Mouse (Mus musculus) left cerebral cortex, adult 2 months (tissue): Measurements from ENCODE around the gene Eipr1. TPM values are rescaled to one million over a fixed set of nuclear protein-coding genes. Genes with fewer than 3 reads are reported as not detected.

Experiments used
- DNase-seq, 2 experiments: peaks; one replicate each; pipeline ENCODE4 v3.0.0; 2021 to 2022; ENCODE audit warnings: low spot score in 2 of 2, mixed read lengths in 1 of 2; ENCODE audit errors: extremely low spot score in 1 of 2
- H3K27ac ChIP-seq: fragments of 200-600 bp; 2 replicates; pipeline ENCODE4 v1.8.1; 2022
- H3K4me3 ChIP-seq: fragments of 200-600 bp; 2 replicates; pipeline ENCODE4 v1.8.1; 2022
- CTCF ChIP-seq: fragments of 200-600 bp; IDR thresholded peaks from 2 replicates; pipeline ENCODE4 v1.8.1; 2022; ENCODE audit warnings: antibody characterized with exemption, mild to moderate bottlenecking, moderate library complexity
- intact Hi-C: fragments of 180-260 bp; cut with DNase I; formaldehyde crosslinking; loops from one replicate; pipeline ENCODE4 v1.15.1; 2025
- long read RNA-seq, 2 experiments: library from polyadenylated mRNA; stranded (forward); transcript quantifications; one replicate each; pipeline ENCODE4 v2.0.0; 2021; ENCODE audit warnings: borderline mapping rate in 2 of 2
- total RNA-seq, 2 experiments: library from RNA; stranded (reverse); gene quantifications; 2 replicates each; pipeline ENCODE4 v1.2.3; 2021

The Eipr1 gene
- 10 to 100 TPM; 64.0 to 65.1 TPM for total RNA-seq
- long read RNA-seq, experiment 1, full-length matches to known transcripts, result 87 of 99 reads
- long read RNA-seq, experiment 1, partial matches to known transcripts, result 3 of 99 reads
- long read RNA-seq, experiment 1, other reads (novel, unspliced or antisense), result 9 of 99 reads
- long read RNA-seq, experiment 2, full-length matches to known transcripts, result 43 of 55 reads
- long read RNA-seq, experiment 2, partial matches to known transcripts, result 1 of 55 reads
- long read RNA-seq, experiment 2, other reads (novel, unspliced or antisense), result 11 of 55 reads

DNA sequence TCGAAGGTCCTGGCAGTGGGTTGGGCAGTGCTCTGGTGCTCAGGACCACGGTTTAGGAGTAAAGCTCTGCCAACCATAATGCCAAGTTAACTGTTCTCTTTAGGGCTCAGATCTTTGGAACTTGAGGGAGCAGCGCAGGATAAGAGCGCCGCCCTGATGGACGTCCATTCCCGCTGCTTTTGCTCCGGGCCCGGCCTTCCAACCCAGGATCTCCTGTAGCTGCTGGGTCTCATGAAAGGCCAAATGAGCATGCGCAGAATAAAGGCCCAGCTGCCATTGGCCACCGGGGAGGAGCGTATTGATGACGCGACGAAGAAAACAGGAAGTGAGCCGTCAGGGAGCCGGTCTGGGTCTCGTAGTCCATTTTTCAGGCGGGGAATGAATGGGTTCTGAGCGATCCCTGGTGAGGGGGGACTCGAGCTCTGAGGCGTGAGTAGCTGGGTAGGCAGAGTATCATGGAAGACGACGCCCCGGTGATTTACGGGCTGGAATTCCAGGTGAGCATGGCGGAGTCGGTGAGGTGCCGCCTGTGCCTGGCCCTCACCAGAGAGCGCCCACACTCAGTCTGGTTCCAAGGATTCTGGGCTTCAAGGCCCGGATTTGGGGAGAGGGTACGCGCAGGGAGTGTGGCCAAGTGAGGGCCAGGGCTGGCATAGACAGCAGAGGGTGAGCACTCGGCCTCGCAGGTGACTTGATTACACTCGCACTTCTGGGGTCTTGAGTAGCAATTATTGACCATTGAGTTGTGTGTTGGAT lies at the start of gene Eipr1:
TSS of gene Eipr1 (plus strand) at position 296 of the 756 bp plus-strand sequence.
- intact Hi-C loops, result loop anchor here (2.0 to 5.0 kb wide), 2 partner anchors 49 to 163 kb away; no protein-coding TSS in a partner anchor
- TF ChIP-seq CTCF, result no peak
- peak; percentile 84 to 86 for DNase-seq
- Histone ChIP-seq H3K4me3 (peak within 1 kb of the TSS; percentile 86), H3K27ac (peak within 1 kb of the TSS; percentile 77)

DNA sequence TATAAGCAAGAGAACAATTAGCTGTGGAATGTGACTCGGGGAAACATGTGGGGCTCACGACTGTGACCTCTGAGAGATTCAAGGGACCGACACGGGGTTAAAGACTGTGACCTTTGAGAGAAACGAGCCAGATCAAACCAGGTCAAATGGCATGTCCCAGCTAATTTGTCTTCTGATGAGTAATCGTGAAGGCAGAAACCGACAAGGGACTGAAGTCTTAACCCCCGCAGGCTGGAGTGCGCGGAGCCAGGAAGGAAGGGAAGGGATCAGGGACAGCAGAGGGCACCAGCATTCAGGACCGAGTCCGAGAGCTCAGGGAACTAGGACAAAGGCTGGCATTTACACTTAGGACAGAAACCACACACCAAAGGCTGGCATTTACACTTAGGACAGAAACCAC lies 47.2 kb upstream of the Eipr1 start:
- no peak for DNase-seq
- TF ChIP-seq CTCF, result no peak; the same call in 1 of the 2 replicates
- no peak overlapping the region for H3K4me3 ChIP-seq
- H3K27ac ChIP-seq, result peak overlapping the region; percentile 70
- intact Hi-C loops, result loop anchor here (5.0 kb wide), 3 partner anchors 48 to 828 kb away; partner anchors contain the start of genes Eipr1 and Trappc12

- no peak for TF ChIP-seq CTCF
- H3K4me3 ChIP-seq, result no peak overlapping the region
- peak overlapping the region; percentile 70 for H3K27ac ChIP-seq
- intact Hi-C loops, result no loop called here
- DNase-seq, result no peak
These were observed 46.4 kb upstream of the Eipr1 start for GRCm38 (mm10) chr12:28705204-28705603.

DNA sequence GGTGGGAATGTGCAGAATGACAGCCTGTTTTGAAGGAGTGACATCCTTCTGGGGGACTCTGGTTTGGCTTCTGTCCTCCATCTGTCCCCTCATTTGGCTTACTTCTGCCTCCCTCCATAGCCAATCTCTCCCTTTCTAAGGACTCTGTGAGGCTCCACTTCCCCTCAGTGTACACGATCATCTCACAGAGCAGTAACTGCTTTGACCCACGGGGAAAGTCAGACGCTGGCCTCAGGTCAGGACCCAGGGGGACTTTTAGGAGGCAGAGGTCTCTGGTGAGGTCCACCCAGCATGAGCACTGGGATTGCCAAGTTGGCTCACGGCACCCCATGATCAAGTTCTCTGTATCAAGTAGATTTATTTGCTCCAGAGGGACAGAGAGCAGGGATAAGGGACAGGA lies 43.4 kb upstream of the Eipr1 start:
- no peak for TF ChIP-seq CTCF
- no peak overlapping the region for H3K27ac ChIP-seq
- intact Hi-C loops, result no loop called here
- H3K4me3 ChIP-seq, result no peak overlapping the region
- no peak for DNase-seq

DNA sequence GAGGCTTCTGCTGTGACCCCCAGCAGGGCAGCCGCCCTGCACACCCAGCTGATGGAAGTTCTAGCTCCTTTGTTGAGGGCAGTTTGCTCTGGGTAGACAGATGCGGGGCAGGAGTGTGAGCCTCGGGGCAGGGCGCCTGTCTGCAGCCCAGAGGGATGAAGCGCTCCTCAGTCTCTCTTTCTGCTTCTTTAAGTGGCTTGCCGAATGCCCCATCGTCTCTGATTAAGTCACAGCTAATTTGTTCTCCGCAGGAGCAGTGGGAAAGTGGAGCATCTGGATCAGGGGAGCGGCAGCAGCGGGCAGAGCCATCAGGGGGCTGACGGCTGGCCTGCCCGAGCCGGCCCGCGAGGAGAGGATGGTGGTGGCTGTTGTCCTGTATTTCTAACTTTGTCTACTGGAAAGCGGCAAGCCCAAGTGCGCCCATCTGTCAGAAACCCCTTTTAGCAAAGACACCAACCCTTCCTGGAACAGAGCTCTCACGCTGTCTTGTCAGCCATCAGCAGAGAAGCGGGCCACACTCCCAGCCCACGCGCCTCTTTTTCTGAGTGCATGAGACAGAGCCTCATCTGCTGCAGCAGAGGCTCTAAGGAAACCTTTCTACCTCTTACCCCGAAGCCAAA lies 40.9 kb upstream of the Eipr1 start:
- H3K27ac ChIP-seq, result peak overlapping the region; percentile 95
- no peak overlapping the region for H3K4me3 ChIP-seq
- TF ChIP-seq CTCF, result no peak
- DNase-seq, result peak; percentile 76 to 81
- intact Hi-C loops, result loop anchor here (5.0 kb wide), 2 partner anchors 72 to 123 kb away; no protein-coding TSS in a partner anchor

DNA sequence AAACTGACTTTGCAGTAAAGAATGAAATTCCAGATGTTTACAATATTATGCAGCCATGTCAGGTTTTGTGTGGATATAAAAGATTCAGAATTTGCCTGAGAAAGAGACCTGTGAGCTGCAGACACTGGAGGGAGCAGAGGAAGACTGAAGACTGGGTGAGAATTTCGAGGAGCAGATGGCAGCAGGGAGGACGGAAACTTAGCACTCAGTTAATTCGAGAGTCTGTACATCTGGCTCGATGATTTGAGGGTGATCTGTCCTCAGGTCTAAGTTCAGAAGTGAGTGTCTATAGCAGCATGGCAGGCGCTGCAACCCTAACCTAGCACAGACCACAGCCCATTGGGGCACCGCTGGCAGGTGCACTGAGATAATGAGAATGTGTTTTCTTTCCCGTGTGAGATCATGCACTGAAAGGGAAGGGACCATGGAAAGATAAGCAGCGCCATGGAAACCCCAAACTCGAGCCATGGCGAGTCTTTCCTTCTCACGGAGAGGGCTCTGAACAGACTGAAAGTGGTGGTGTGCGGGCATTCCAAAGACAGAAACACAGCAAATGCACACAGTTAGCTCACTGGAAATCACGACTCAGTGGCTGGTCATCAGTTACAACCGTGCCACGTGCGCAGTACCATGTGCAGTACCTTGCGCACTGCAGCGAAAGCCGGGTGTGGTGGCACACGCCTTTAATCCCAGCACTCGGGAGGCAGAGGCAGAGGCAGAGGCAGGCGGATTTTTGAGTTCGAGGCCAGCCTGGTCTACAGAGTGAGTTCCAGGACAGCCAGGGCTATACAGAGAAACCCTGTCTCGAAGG lies 36.6 kb upstream of the Eipr1 start:
- no peak; the same call in 1 of the 2 replicates for TF ChIP-seq CTCF
- H3K27ac ChIP-seq, result peak overlapping the region; percentile 76
- no peak overlapping the region for H3K4me3 ChIP-seq
- DNase-seq, result no peak
- intact Hi-C loops, result loop anchor here (5.0 kb wide), 2 partner anchors 67 to 128 kb away; no protein-coding TSS in a partner anchor

DNA sequence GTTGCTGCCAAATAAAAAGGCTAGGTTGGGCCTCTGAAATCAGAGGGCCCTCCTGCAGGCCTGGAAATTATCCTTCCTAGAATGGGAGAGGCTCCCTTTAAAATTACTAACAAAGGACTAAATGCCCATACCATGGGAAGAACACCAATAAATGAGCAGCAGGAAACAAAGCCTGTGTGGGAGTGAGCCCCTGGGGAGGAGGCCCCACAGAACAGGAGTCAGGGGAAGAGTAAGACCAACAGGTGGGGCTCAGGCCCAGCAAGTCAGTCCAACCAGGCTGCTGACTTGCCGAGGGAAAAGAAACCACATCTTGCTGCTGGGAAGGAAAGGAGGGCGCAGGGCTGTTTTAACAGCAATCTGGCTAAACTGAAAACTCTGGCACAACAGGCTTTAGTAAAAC lies 34.5 kb upstream of the Eipr1 start:
- intact Hi-C loops, result no loop called here
- no peak for TF ChIP-seq CTCF
- Histone ChIP-seq H3K4me3 (no peak overlapping the region), H3K27ac (peak overlapping the region; percentile 28; the same call in 1 of the 2 replicates)
- no peak for DNase-seq

- no peak for DNase-seq
- H3K4me3 ChIP-seq, result no peak overlapping the region
- intact Hi-C loops, result no loop called here
These were observed 33.5 kb upstream of the Eipr1 start for GRCm38 (mm10) chr12:28718106-28718505.

DNA sequence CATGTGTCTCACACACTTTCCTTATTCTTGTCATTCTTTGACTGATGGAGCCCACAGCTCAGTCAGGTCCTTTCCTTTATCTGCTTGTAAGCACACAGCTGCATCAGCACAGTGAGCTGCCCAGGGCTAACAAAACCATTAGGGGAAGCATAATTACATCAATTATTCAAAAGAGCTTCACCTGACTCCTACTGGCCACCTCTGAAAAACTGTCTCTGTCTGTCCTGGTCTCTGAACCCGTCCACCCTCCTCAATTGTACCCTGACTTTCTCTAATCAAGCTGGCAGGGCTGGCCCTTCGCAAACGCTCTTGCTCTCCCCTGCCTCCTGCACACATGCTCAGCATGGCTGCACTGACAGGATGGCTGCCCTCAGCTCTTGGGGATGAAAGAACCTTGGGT lies 27.2 kb upstream of the Eipr1 start:
- DNase-seq, result no peak
- no peak for TF ChIP-seq CTCF
- Histone ChIP-seq H3K27ac (no peak overlapping the region), H3K4me3 (no peak overlapping the region)
- intact Hi-C loops, result no loop called here

More at GRCm38 (mm10) chr12:28718106-28718505, 33.5 kb upstream of the Eipr1 start:
- no peak overlapping the region for H3K27ac ChIP-seq
- no peak for TF ChIP-seq CTCF

GRCm38 (mm10) chr12:28726204-28726603 lies 25.4 kb upstream of the Eipr1 start:
- Histone ChIP-seq H3K27ac (no peak overlapping the region), H3K4me3 (no peak overlapping the region)
- no peak for TF ChIP-seq CTCF
- intact Hi-C loops, result no loop called here
- no peak for DNase-seq

- TF ChIP-seq CTCF, result no peak
- intact Hi-C loops, result no loop called here
- H3K27ac ChIP-seq, result no peak overlapping the region
- DNase-seq, result no peak
- no peak overlapping the region for H3K4me3 ChIP-seq
These were observed 24.5 kb upstream of the Eipr1 start for GRCm38 (mm10) chr12:28727061-28727460.
